Mouse (Mus musculus) kidney, embryonic 14.5 days (tissue): ENCODE measurements at regions not wholly inside any gene's neighbourhood (a gene's known extent, or its start where the extent isn't known, plus 50 kb on each side); places are given as distances from the start of the nearest gene placed in this dataset.

Experiments
- ATAC-seq: fragments of 200-750 bp; cut with Nextera tagmentation; 2 replicates; pipeline ENCODE4 v1.8.0; 2017; ENCODE audit warnings: moderate number of reproducible peaks, mild to moderate bottlenecking, moderate TSS enrichment, moderate library complexity; ENCODE audit not compliant: low FRiP score, low TSS enrichment
- H3K27ac ChIP-seq: fragments of 300-500 bp; sonication (generic); 2 replicates; pipeline ENCODE4 v1.5.1; 2014; ENCODE audit warnings: low read depth, mild to moderate bottlenecking, low read length, moderate library complexity, mixed read lengths
- H3K27me3 ChIP-seq: fragments of 300-500 bp; sonication (generic); 2 replicates; pipeline ENCODE4 v1.6.1; 2014; ENCODE audit warnings: mild to moderate bottlenecking, low read length; ENCODE audit not compliant: control insufficient read depth, insufficient read depth
- H3K36me3 ChIP-seq: fragments of 300-500 bp; sonication (generic); 2 replicates; pipeline ENCODE4 v1.6.1; 2014; ENCODE audit warnings: low read length, mixed read lengths; ENCODE audit not compliant: control insufficient read depth, insufficient read depth
- H3K4me1 ChIP-seq: fragments of 300-500 bp; sonication (generic); 2 replicates; pipeline ENCODE4 v1.6.1; 2014; ENCODE audit warnings: low read length, mixed read lengths; ENCODE audit not compliant: control insufficient read depth, insufficient read depth
- H3K4me2 ChIP-seq: fragments of 300-500 bp; sonication (generic); replicated peaks from 2 replicates; pipeline ENCODE4 v1.6.1; 2014; ENCODE audit warnings: low read depth, mild to moderate bottlenecking, low read length
- H3K4me3 ChIP-seq: fragments of 300-500 bp; sonication (generic); 2 replicates; pipeline ENCODE4 v1.5.1; 2014; ENCODE audit warnings: mild to moderate bottlenecking, low read length
- H3K9ac ChIP-seq: fragments of 300-500 bp; sonication (generic); 2 replicates; pipeline ENCODE4 v1.6.1; 2014; ENCODE audit warnings: low read depth, mild to moderate bottlenecking, low read length, moderate library complexity
- H3K9me3 ChIP-seq: fragments of 300-500 bp; sonication (generic); 2 replicates; pipeline ENCODE4 v1.6.1; 2016; ENCODE audit warnings: low read length; ENCODE audit not compliant: control insufficient read depth
- WGBS: fragments of 180-500 bp; shearing (Covaris S2); extraction: QIAGEN DNeasy Blood & Tissue Kit; methylation state at CpG from one replicate; pipeline ENCODE4 v1.1.7; 2014; 5-methylcytosine and 5-hydroxymethylcytosine counted together

- Histone ChIP-seq H3K9ac (no peak overlapping the region), H3K4me1 (no peaks in the 10 kb centered on the region), H3K36me3 (no peaks in the 10 kb centered on the region), H3K27me3 (no peaks in the 10 kb centered on the region), H3K4me2 (no peak overlapping the region), H3K4me3 (no peak overlapping the region), H3K27ac (no peak overlapping the region), H3K9me3 (no peaks in the 10 kb centered on the region)
- 73% methylated on average over 2 of the region's 2 CpGs for WGBS
- no peak for ATAC-seq
Measured at GRCm38 (mm10) chr14:9003034-9003433, 337.0 kb upstream of the 4930452B06Rik start.

- Histone ChIP-seq H3K27ac (no peak overlapping the region), H3K36me3 (no peaks in the 10 kb centered on the region), H3K27me3 (no peaks in the 10 kb centered on the region), H3K9ac (no peak overlapping the region), H3K4me3 (no peak overlapping the region), H3K9me3 (no peaks in the 10 kb centered on the region), H3K4me2 (no peak overlapping the region), H3K4me1 (no peaks in the 10 kb centered on the region)
- 82% methylated on average over 3 of the region's 3 CpGs for WGBS
- ATAC-seq, result no peak
Measured at GRCm38 (mm10) chr14:9000408-9001092, 334.5 kb upstream of the 4930452B06Rik start.

- no peaks in the 10 kb centered on the region for H3K4me1 ChIP-seq
- H3K27me3 ChIP-seq, result no peaks in the 10 kb centered on the region
- ATAC-seq, result no peak
- no peak overlapping the region for H3K4me2 ChIP-seq
- no peaks in the 10 kb centered on the region for H3K9me3 ChIP-seq
- no peaks in the 10 kb centered on the region for H3K36me3 ChIP-seq
- no peak overlapping the region for H3K4me3 ChIP-seq
- WGBS, result 84% methylated on average over 1 of the region's 1 CpGs
- H3K27ac ChIP-seq, result no peak overlapping the region
- no peak overlapping the region for H3K9ac ChIP-seq
Measured at GRCm38 (mm10) chr14:8999815-9000214, 333.8 kb upstream of the 4930452B06Rik start.

GRCm38 (mm10) chr14:8993421-8993820 is 327.4 kb upstream of the 4930452B06Rik start:
- WGBS, result 46% methylated on average over 1 of the region's 1 CpGs

GRCm38 (mm10) chr14:8985086-8985793 is 319.2 kb upstream of the 4930452B06Rik start:
- no peaks in the 10 kb centered on the region for H3K4me1 ChIP-seq
- no peak overlapping the region for H3K4me3 ChIP-seq
- H3K4me2 ChIP-seq, result no peak overlapping the region
- ATAC-seq, result no peak
- 92% methylated on average over 4 of the region's 4 CpGs for WGBS
- H3K9me3 ChIP-seq, result no peaks in the 10 kb centered on the region
- H3K36me3 ChIP-seq, result no peaks in the 10 kb centered on the region
- no peak overlapping the region for H3K27ac ChIP-seq
- H3K27me3 ChIP-seq, result no peaks in the 10 kb centered on the region
- no peak overlapping the region for H3K9ac ChIP-seq

More at GRCm38 (mm10) chr14:8993421-8993820, 327.4 kb upstream of the 4930452B06Rik start:
- ATAC-seq, result no peak
- no peaks in the 10 kb centered on the region for H3K27me3 ChIP-seq
- no peaks in the 10 kb centered on the region for H3K36me3 ChIP-seq
- no peaks in the 10 kb centered on the region for H3K4me1 ChIP-seq
- H3K4me3 ChIP-seq, result no peak overlapping the region
- no peak overlapping the region for H3K4me2 ChIP-seq
- H3K9me3 ChIP-seq, result no peaks in the 10 kb centered on the region
- no peak overlapping the region for H3K27ac ChIP-seq
- H3K9ac ChIP-seq, result no peak overlapping the region

GRCm38 (mm10) chr14:8961554-8961953 is 295.5 kb upstream of the 4930452B06Rik start:
- no peaks in the 10 kb centered on the region for H3K36me3 ChIP-seq
- H3K9me3 ChIP-seq, result no peaks in the 10 kb centered on the region
- H3K4me3 ChIP-seq, result no peak overlapping the region
- 63% methylated on average over 2 of the region's 2 CpGs for WGBS
- H3K27me3 ChIP-seq, result no peaks in the 10 kb centered on the region
- no peak for ATAC-seq
- H3K27ac ChIP-seq, result no peak overlapping the region
- no peaks in the 10 kb centered on the region for H3K4me1 ChIP-seq
- no peak overlapping the region for H3K9ac ChIP-seq
- no peak overlapping the region for H3K4me2 ChIP-seq

GRCm38 (mm10) chr14:8952853-8953397 is 286.9 kb upstream of the 4930452B06Rik start:
- no peak for ATAC-seq
- Histone ChIP-seq H3K9me3 (no peaks in the 10 kb centered on the region), H3K27me3 (no peaks in the 10 kb centered on the region), H3K4me2 (no peak overlapping the region), H3K9ac (no peak overlapping the region), H3K4me3 (no peak overlapping the region), H3K4me1 (no peaks in the 10 kb centered on the region), H3K36me3 (no peaks in the 10 kb centered on the region), H3K27ac (no peak overlapping the region)
- 63% methylated on average over 6 of the region's 6 CpGs for WGBS

- Histone ChIP-seq H3K4me2 (no peak overlapping the region), H3K9me3 (no peaks in the 10 kb centered on the region), H3K27me3 (no peaks in the 10 kb centered on the region), H3K9ac (no peak overlapping the region), H3K36me3 (no peaks in the 10 kb centered on the region), H3K4me3 (no peak overlapping the region), H3K27ac (no peak overlapping the region), H3K4me1 (no peaks in the 10 kb centered on the region)
- no peak for ATAC-seq
- WGBS, result 72% methylated on average over 2 of the region's 2 CpGs
Measured at GRCm38 (mm10) chr14:8948751-8949150, 282.7 kb upstream of the 4930452B06Rik start.
